Mouse (Mus musculus) intestine, embryonic 15.5 days (tissue): Measurements from ENCODE around the gene Slc25a25. TPM values are rescaled to one million over a fixed set of nuclear protein-coding genes. Genes with fewer than 3 reads are reported as not detected.

ENCODE experiments used
- ATAC-seq: fragments of 200-750 bp; cut with Nextera tagmentation; 2 replicates; pipeline ENCODE4 v1.8.0; 2017; ENCODE audit warnings: moderate TSS enrichment, moderate library complexity
- H3K27ac ChIP-seq: fragments of 300-500 bp; sonication (generic); 2 replicates; pipeline ENCODE4 v1.5.1; 2015; ENCODE audit warnings: mild to moderate bottlenecking, inconsistent platforms
- H3K27me3 ChIP-seq: fragments of 300-500 bp; sonication (generic); replicated peaks from 2 replicates; pipeline ENCODE4 v1.6.1; 2015; ENCODE audit warnings: inconsistent platforms
- H3K36me3 ChIP-seq: fragments of 300-500 bp; sonication (generic); 2 replicates; pipeline ENCODE4 v1.6.1; 2015; ENCODE audit warnings: inconsistent platforms
- H3K4me1 ChIP-seq: fragments of 300-500 bp; sonication (generic); replicated peaks from 2 replicates; pipeline ENCODE4 v1.6.1; 2015; ENCODE audit warnings: inconsistent platforms
- H3K4me2 ChIP-seq: fragments of 300-500 bp; sonication (generic); replicated peaks from 2 replicates; pipeline ENCODE4 v1.6.1; 2015; ENCODE audit warnings: mild to moderate bottlenecking, inconsistent platforms
- H3K4me3 ChIP-seq: fragments of 300-500 bp; sonication (generic); replicated peaks from 2 replicates; pipeline ENCODE4 v1.5.1; 2015; ENCODE audit warnings: inconsistent platforms
- H3K9ac ChIP-seq: fragments of 300-500 bp; sonication (generic); 2 replicates; pipeline ENCODE4 v1.6.1; 2015; ENCODE audit warnings: inconsistent platforms
- H3K9me3 ChIP-seq: fragments of 300-500 bp; sonication (generic); 2 replicates; pipeline ENCODE4 v1.6.1; 2016; ENCODE audit warnings: inconsistent platforms
- WGBS: fragments of 180-500 bp; shearing (Covaris S2); methylation state at CpG from one replicate; pipeline ENCODE4 v1.1.7; 2015; 5-methylcytosine and 5-hydroxymethylcytosine counted together
- polyA plus RNA-seq: library from polyadenylated mRNA; unstranded; fragments of >200 nt; fragmentation: Nextera tagmentation; extraction: Ambion mirVana; gene quantifications from 2 replicates; pipeline ENCODE4 v1.2.1, GENCODE M21; 2015

The Slc25a25 gene
- polyA plus RNA-seq, 1 experiment from 2014 or later: 20.1 TPM

DNA sequence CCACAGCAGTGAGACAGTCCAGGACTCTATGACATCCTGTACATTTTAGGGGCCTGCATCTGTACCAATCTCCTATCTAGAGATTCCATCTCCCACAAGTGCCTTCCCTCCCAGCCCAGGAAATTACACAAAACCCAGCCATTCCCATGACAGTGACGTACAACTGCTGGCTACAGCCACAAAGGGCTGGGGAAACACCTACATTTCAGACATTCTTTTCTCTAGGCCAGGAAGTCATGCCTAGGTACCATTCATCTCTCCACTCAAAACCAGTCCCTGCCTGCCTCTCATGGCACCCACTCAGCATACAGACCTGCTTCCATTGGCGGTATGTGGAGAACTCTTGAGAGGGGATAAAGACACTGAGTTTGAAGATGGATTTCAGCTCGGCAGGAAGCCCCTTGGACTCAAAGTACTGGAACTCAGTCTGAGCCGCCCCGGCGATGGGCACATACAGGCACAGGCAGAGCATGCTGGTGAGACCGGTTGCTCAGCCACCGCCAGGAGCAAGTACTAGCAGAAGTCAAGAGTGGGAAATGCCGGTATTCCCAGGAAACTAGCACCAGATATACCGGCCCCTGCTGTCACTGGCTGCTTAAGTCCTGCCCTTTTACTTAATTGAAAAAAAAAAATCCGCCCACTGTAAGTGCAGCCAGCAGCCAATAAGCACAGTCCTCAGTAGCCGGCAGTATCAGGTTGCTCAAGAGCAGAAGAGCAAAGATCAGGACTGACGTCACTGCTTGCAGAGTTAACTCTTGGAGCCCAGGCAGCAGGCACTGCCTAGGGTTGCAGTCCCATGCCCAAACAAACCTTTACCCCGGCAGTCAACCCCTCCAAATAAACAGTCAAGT is 27.5 kb downstream of the Slc25a25 start:
- Histone ChIP-seq H3K4me1 (peaks cover 43% of the 10 kb centered on the region), H3K9ac (peak overlapping the region; percentile 48), H3K27me3 (no peaks in the 10 kb centered on the region), H3K4me2 (peak overlapping the region; percentile 78), H3K27ac (peak overlapping the region; percentile 82), H3K9me3 (no peaks in the 10 kb centered on the region), H3K36me3 (peaks cover 10% of the 10 kb centered on the region), H3K4me3 (peak overlapping the region; percentile 31)
- peak; percentile 89 for ATAC-seq
- WGBS: 2% methylated on average over 14 of the region's 14 CpGs

DNA sequence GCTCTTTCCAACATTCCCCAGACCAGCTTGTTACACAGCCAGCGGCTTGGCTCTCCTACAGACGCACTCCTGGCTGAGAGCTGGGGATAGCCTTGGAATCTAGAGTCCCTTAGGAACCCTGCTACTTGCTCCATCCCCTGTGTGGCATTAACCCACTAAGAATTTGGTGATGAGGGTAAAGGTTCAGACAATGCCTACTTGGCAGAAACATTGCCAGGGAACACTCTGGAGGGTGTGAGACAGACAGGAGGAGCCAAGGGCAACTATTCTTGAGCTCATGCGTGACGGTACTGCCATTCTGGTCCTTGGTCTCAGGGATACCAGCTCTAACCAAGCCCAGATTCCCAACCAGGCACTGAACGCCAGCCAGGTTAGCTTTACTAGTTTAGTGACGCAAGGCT is 29.4 kb downstream of the Slc25a25 start:
- no peak overlapping the region; the same call in 1 of the 2 replicates for H3K9ac ChIP-seq

DNA sequence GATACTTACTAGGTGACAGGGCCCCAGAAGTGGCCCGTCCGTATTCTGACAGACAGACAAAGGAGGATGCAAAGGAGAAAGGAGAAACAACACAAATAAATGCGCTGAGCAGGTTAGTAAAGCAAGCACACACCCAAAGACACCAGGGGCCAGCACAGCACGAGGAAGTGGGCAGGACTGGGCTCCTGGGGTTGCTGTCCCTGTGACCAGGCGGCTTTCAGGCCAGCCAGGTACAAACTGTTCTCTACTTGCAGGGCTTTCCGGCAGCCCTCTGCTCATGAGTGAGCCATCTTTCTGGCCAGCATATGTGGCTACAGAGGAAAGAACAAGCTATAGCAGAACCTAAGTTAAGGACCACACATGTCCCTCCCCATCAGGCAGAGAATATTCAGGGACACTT is 30.6 kb downstream of the Slc25a25 start:
- Histone ChIP-seq H3K36me3 (peaks cover 35% of the 10 kb centered on the region), H3K4me3 (no peak overlapping the region), H3K9ac (no peak overlapping the region), H3K4me2 (no peak overlapping the region), H3K4me1 (peaks cover 28% of the 10 kb centered on the region), H3K9me3 (no peaks in the 10 kb centered on the region), H3K27me3 (no peaks in the 10 kb centered on the region), H3K27ac (no peak overlapping the region)
- 81% methylated on average over 6 of the region's 6 CpGs for whole genome bisulfite sequencing
- ATAC-seq: no peak

More for the DNA sequence above, 29.4 kb downstream of the Slc25a25 start:
- WGBS: 92% methylated on average over 6 of the region's 6 CpGs
- Histone ChIP-seq H3K27ac (no peak overlapping the region), H3K4me2 (no peak overlapping the region), H3K9me3 (no peaks in the 10 kb centered on the region), H3K4me3 (no peak overlapping the region), H3K4me1 (peaks cover 30% of the 10 kb centered on the region), H3K27me3 (no peaks in the 10 kb centered on the region), H3K36me3 (peaks cover 24% of the 10 kb centered on the region)
- ATAC-seq: no peak

DNA sequence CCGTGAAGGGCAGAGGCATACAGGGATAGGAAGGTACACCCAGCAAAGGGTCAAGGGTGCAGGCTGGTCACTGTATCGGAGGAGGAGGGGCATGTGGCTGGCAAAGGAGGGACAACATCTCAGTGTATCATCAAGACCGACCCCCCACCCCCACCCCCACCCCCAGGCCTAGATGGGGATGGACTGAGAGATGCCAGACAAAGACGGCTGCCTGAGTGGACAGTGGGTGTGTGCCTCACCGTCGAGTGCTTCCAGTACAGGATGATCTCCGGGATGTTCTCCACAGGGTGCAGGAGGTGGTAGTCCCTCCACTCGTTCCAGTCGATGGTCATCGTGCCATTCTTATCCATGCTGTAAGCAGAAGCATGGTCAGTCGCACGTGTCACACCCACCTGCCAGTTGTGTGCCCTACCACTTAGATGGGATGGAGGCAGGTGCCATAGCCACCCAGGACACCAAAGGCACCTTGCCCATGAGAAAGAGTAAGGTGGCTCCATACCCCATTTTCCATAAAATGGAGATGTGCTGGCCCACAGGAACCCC is 31.1 kb downstream of the Slc25a25 start:
- no peak overlapping the region for H3K4me3 ChIP-seq
- no peaks in the 10 kb centered on the region for H3K27me3 ChIP-seq
- no peaks in the 10 kb centered on the region for H3K9me3 ChIP-seq
- ATAC-seq: no peak
- WGBS: 87% methylated on average over 12 of the region's 12 CpGs
- H3K4me2 ChIP-seq: no peak overlapping the region
- H3K36me3 ChIP-seq: peaks cover 39% of the 10 kb centered on the region
- no peak overlapping the region for H3K27ac ChIP-seq
- H3K9ac ChIP-seq: no peak overlapping the region
- peaks cover 23% of the 10 kb centered on the region for H3K4me1 ChIP-seq

DNA sequence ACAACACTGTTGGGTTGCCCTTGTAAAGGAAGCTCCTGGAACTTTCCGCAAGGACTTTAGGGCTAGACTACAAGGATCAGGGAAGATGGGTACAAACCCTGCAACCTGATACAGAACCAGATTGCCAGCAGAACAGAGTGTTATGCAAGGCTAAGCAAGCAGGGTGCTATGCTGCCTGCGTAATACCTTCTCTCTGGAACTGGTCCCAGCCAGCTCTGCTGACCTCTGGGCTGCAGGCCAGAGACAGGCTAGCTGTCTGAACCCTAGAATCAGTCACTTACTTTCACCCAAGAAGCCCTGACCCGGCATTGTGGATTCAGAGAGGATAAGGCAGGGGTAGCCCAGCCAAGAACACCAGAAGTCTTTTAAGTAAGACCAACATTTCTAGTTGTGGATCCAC is 31.9 kb downstream of the Slc25a25 start:
- ATAC-seq: no peak
- Histone ChIP-seq H3K4me2 (no peak overlapping the region), H3K36me3 (peaks cover 41% of the 10 kb centered on the region), H3K27ac (no peak overlapping the region), H3K9ac (no peak overlapping the region), H3K4me3 (no peak overlapping the region), H3K9me3 (no peaks in the 10 kb centered on the region), H3K4me1 (peaks cover 15% of the 10 kb centered on the region), H3K27me3 (no peaks in the 10 kb centered on the region)
- 87% methylated on average over 3 of the region's 3 CpGs for WGBS

DNA sequence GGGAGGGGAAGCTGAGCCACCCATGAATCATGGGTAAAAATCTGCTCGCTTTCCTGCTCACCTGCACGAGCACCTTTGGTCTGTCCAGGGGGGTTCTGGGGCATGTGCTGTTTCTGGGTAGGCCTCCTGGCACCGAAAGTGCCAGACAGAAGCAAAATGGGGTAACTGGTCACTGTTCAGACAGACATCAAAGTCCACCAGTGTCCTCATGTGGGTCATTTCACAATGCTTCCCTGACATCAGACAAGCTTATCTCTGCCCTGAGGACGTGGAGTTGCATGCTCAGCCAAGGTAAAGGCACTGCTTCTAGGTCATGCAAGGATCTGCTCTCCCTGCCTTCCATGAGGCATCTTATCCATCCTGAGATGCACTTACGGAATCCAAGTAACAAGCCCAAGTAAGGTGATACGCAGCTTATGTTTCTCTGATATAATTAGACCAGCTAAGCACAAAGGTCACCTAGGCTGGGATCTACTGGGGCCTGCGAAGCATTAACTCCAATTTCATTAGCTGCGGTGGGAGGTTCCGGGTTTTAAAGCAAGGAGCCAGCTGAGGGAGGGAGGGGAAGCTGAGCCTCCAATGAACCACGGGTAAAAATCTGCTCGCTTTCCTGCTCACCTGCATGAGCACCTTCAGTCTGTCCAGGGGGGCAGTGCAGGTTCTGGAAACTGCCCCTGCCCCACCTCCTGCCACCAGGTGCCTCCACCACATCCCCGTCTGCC is 32.7 kb downstream of the Slc25a25 start:
- H3K27me3 ChIP-seq: no peaks in the 10 kb centered on the region
- WGBS: 76% methylated on average over 12 of the region's 12 CpGs
- peaks cover 46% of the 10 kb centered on the region for H3K36me3 ChIP-seq
- no peak overlapping the region for H3K4me2 ChIP-seq
- no peak overlapping the region for H3K27ac ChIP-seq
- H3K9me3 ChIP-seq: no peaks in the 10 kb centered on the region
- H3K4me1 ChIP-seq: peaks cover 10% of the 10 kb centered on the region
- no peak overlapping the region for H3K4me3 ChIP-seq
- peak; percentile 48; the same call in 1 of the 2 replicates for ATAC-seq
- H3K9ac ChIP-seq: no peak overlapping the region

DNA sequence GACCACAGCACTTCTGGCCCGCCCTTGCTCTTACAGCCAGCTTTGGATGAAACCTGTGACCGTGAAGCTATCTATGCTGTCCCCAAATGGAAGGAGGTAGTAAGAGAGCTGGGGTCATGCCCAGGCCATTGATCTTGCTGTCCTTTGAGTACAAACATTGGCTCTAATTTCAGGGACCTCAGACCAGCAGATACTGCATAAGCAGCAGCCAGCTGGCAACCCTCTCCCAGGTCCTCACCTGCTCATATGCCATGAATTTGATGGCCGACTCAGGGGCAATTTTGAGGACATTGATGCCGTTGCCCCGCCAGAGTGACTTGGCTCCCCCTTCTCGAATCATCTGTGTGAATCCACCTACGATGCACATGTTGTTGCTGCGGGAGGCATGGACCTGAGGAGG is 33.8 kb downstream of the Slc25a25 start:
- WGBS: 86% methylated on average over 8 of the region's 8 CpGs
- peaks cover 46% of the 10 kb centered on the region for H3K36me3 ChIP-seq
- no peaks in the 10 kb centered on the region for H3K27me3 ChIP-seq
- H3K4me1 ChIP-seq: no peaks in the 10 kb centered on the region; the same call in 1 of the 2 replicates
- no peak overlapping the region for H3K4me2 ChIP-seq
- H3K27ac ChIP-seq: no peak overlapping the region
- ATAC-seq: no peak
- no peak overlapping the region for H3K4me3 ChIP-seq
- H3K9ac ChIP-seq: no peak overlapping the region
- H3K9me3 ChIP-seq: no peaks in the 10 kb centered on the region

DNA sequence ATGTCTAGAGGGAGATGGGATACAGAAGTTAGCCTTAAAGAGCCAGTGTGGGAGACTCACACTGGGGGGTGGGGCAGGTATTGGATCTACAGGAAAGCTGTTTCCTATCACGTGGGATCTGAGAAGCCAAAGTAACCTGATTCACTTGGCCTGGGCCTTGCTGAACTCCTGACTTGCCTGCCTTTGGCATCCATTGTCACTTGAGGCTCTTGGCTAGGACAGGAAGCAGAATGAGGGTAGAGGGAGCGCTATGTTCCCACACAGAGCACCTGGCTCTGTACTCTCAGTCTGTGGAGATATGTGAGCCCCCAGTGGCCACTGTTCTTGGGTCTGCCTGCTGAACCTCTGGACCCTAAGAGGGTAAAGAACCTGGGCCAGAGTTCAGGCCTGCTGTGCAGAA is 34.7 kb downstream of the Slc25a25 start:
- Histone ChIP-seq H3K4me2 (no peak overlapping the region), H3K4me3 (no peak overlapping the region), H3K9me3 (no peaks in the 10 kb centered on the region), H3K36me3 (peaks cover 46% of the 10 kb centered on the region), H3K27ac (no peak overlapping the region), H3K27me3 (no peaks in the 10 kb centered on the region), H3K9ac (no peak overlapping the region), H3K4me1 (no peaks in the 10 kb centered on the region)
- ATAC-seq: no peak
- WGBS: 79% methylated on average over 2 of the region's 2 CpGs

DNA sequence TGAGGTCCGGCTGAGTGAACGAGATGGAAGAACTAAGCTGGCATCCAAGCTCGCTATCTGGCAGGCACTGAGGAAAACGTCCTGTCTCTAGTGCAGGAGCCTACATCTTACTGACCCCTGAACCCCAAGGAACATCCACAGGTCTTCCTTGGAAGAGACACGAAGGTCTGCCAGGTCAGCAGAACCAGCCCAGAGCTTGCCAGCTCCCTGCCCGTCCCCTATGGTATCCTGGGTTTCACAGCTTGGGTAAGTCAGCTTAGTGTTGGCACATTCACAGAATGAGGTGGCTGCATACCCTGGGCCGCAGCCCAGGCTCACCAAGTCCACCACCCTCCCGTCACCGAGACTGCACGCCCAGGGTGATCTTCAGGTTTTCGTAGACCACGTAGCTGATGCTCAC is 35.4 kb downstream of the Slc25a25 start:
- Histone ChIP-seq H3K4me1 (no peaks in the 10 kb centered on the region), H3K36me3 (peaks cover 46% of the 10 kb centered on the region), H3K9ac (no peak overlapping the region), H3K4me2 (no peak overlapping the region), H3K4me3 (no peak overlapping the region), H3K27ac (no peak overlapping the region), H3K9me3 (no peaks in the 10 kb centered on the region), H3K27me3 (no peaks in the 10 kb centered on the region)
- 91% methylated on average over 12 of the region's 12 CpGs for WGBS
- ATAC-seq: no peak

DNA sequence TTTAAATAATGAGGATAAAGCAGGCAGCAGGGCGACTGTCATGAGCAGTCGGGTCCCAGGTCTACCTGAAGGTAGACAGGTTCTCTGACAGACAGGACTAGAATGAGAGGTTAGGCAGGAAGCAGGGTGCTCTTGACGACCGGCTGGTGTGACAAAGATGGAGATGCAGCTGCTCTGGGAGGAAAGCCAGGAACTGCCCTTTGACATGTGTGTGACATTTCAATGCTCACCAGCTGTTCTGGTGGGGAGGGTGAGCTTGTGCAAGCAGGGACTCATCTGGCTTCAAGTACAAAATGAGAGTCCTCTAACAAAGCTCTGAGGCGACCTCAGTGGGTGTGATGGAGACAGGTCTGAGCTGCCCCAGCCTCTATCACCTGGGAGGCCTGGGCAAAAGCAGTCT is 37.3 kb downstream of the Slc25a25 start:
- H3K4me1 ChIP-seq: 0 out of 2 replicates have a peak, but pooled peaks cover 4% of the 10 kb centered on the region
- WGBS: 36% methylated on average over 5 of the region's 5 CpGs
- H3K27me3 ChIP-seq: no peaks in the 10 kb centered on the region
- peaks cover 36% of the 10 kb centered on the region for H3K36me3 ChIP-seq
- no peak overlapping the region for H3K4me3 ChIP-seq
- H3K9me3 ChIP-seq: no peaks in the 10 kb centered on the region
- ATAC-seq: no peak
- H3K4me2 ChIP-seq: no peak overlapping the region
- no peak overlapping the region for H3K9ac ChIP-seq
- H3K27ac ChIP-seq: no peak overlapping the region

DNA sequence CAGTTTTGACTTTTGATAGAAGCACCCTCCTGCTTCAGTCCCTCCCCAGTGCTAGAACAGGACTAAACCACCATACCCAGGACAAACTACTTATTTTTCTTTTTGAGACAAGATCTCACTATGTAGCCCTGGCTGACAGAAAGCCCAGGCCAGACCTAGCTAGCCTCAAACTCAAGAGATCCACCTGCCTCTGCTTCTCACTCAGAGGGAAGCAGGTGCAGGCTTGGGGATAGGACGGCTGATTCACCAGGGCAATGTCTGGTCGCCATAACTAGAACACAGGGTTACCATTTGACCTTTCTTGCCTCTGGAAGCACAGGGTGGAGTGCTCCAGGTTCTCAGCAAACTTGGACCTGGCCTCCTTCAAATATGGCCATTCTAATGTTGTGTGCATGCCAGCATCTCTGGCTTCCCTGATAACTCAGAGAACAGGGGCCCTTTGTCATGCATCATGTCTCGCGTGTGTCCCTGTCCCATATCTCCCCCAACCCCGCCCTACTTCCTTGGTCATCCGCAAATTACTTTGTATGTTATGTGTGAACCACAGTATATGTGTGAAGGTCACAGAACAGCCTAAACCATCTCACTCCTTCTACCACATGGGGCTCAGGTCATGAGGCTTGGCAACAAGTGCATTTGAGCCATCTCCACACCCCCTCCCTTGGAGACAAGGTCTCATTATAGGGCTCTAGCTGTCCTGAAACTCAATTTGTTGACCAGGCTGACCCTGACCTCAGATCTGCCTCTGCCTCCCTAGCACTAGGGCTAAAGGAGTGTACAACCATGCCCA is 38.3 kb downstream of the Slc25a25 start:
- Histone ChIP-seq H3K36me3 (peaks cover 33% of the 10 kb centered on the region), H3K9ac (no peak overlapping the region), H3K4me3 (no peak overlapping the region), H3K9me3 (no peaks in the 10 kb centered on the region), H3K27me3 (no peaks in the 10 kb centered on the region), H3K4me1 (0 out of 2 replicates have a peak, but pooled peaks cover 5% of the 10 kb centered on the region), H3K27ac (no peak overlapping the region), H3K4me2 (no peak overlapping the region)
- WGBS: 84% methylated on average over 6 of the region's 6 CpGs
- ATAC-seq: no peak

DNA sequence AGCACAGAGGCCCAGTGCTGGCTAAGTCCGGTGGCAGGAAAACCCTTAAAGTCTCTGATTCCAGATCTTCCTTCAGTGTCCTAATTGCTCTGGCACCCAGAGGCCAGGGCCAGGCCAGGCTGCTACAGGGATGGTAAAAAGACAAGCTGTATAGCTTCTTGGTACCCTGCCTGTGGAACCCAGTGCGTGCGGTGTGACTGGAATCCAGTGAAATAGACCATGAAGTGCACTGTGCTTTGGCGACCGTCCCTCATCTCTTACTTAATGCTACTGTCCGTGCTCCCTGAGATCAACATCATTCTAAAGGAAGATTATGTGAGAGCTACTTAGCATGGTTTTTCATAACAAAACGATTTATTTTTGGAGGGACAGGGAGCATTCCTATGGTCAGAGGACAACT is 39.8 kb downstream of the Slc25a25 start:
- no peaks in the 10 kb centered on the region for H3K9me3 ChIP-seq
- WGBS: 85% methylated on average over 7 of the region's 7 CpGs
- H3K4me3 ChIP-seq: no peak overlapping the region
- no peak overlapping the region for H3K27ac ChIP-seq
- H3K27me3 ChIP-seq: no peaks in the 10 kb centered on the region
- peaks cover 18% of the 10 kb centered on the region for H3K36me3 ChIP-seq
- no peak for ATAC-seq
- no peak overlapping the region for H3K9ac ChIP-seq
- 0 out of 2 replicates have a peak, but pooled peaks cover 5% of the 10 kb centered on the region for H3K4me1 ChIP-seq
- H3K4me2 ChIP-seq: no peak overlapping the region
